Mouse (Mus musculus): ENCODE data around the gene Zbtb2.

Gene Zbtb2

GRCm38 (mm10) chr10:4346489-4347135 lies 41.3 kb downstream of the Zbtb2 start:
- in situ Hi-C loops (cut with MboI; ENCODE audit: unreplicated experiment in 2 of 2) = loop anchor here in 1 of 2 experiments (5.0 to 10.0 kb wide), 2 partner anchors 349 to 812 kb away; no protein-coding TSS in a partner anchor

- in situ Hi-C loops (cut with MboI; ENCODE audit: unreplicated experiment in 2 of 2) = loop anchor here in 1 of 2 experiments (5.0 to 10.0 kb wide), 2 partner anchors 304 to 807 kb away; no protein-coding TSS in a partner anchor
Measured at GRCm38 (mm10) chr10:4341430-4341829, 46.5 kb downstream of the Zbtb2 start.

GRCm38 (mm10) chr10:4338863-4339461 lies 48.9 kb downstream of the Zbtb2 start:
- in situ Hi-C loops (cut with MboI; ENCODE audit: unreplicated experiment in 2 of 2) = no loop called here

GRCm38 (mm10) chr10:4334039-4334683 lies 53.7 kb downstream of the Zbtb2 start:
- in situ Hi-C loops (cut with MboI; ENCODE audit: unreplicated experiment in 2 of 2) = loop anchor here (5.0 kb wide), 5 partner anchors 67 to 297 kb away; partner anchors contain the start of gene Akap12 (in 1 of the 2)

GRCm38 (mm10) chr10:4333319-4333718 lies 54.6 kb downstream of the Zbtb2 start:
- in situ Hi-C loops (cut with MboI; ENCODE audit: unreplicated experiment in 2 of 2) = loop anchor here (5.0 kb wide), 5 partner anchors 66 to 296 kb away; partner anchors contain the start of gene Akap12 (in 1 of the 2)

- in situ Hi-C loops (cut with MboI; ENCODE audit: unreplicated experiment in 2 of 2) = loop anchor here (5.0 kb wide), 5 partner anchors 65 to 295 kb away; partner anchors contain the start of gene Akap12 (in 1 of the 2)
Measured at GRCm38 (mm10) chr10:4332228-4332979, 55.5 kb downstream of the Zbtb2 start.

- in situ Hi-C loops (cut with MboI; ENCODE audit: unreplicated experiment in 2 of 2) = loop anchor here in 1 of 2 experiments (5.0 kb wide), 1 partner anchor 55 kb away; no protein-coding TSS in a partner anchor
Measured at GRCm38 (mm10) chr10:4327716-4328115, 60.2 kb downstream of the Zbtb2 start.

GRCm38 (mm10) chr10:4325562-4325961 lies 62.3 kb downstream of the Zbtb2 start:
- in situ Hi-C loops (cut with MboI; ENCODE audit: unreplicated experiment in 2 of 2) = loop anchor here in 1 of 2 experiments (5.0 kb wide), 1 partner anchor 53 kb away; no protein-coding TSS in a partner anchor

- in situ Hi-C loops (cut with MboI; ENCODE audit: unreplicated experiment in 2 of 2) = no loop called here
Measured at GRCm38 (mm10) chr10:4323885-4324284, 64.0 kb downstream of the Zbtb2 start.

Measured in v-Abl transformed pro-B cells (cell line).